Mouse (Mus musculus) urinary bladder, postnatal 14 days (tissue): Measurements from ENCODE around the gene Fam168a.
A peak's percentile ranks its signal among the peaks of the same experiment; 100 is the strongest.
"Not testable (repeated sequence)": the region's sequence is repeated elsewhere in the genome, so short reads cannot be mapped to it uniquely, and the experiment has no call there.

Source experiments
- DNase-seq: peaks from one replicate; pipeline ENCODE4 v3.0.0; 2021; ENCODE audit warnings: low spot score

The Fam168a gene

GRCm38 (mm10) chr7:100842175-100842574 is 135.7 kb downstream of the Fam168a start:
- no peak for DNase-seq

DNA sequence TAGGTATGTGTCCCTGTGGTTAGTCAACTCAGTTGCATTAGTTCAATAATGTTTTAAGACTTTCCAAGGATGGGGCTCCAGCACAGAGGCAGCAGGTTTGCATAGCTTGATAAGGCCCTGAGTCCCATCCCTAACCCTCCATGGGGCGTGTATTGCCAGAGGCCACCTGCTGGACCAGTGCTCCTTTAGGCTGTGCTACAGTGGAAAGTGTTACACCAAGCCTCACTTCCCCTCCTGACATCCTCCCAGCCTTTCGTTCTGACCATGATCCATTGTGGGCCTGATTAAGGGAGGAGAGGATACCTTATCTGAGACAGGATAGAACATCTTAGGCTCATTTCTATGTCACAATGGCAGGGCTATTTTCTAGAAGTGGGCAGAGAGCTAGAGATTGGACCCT is 137.4 kb downstream of the Fam168a start:
- no peak for DNase-seq

GRCm38 (mm10) chr7:100844385-100845025 is 138.1 kb downstream of the Fam168a start:
- no peak for DNase-seq

GRCm38 (mm10) chr7:100845026-100845400 is 138.6 kb downstream of the Fam168a start:
- DNase-seq, result no peak

GRCm38 (mm10) chr7:100845412-100845811 is 139.0 kb downstream of the Fam168a start:
- peak; percentile 50 for DNase-seq

GRCm38 (mm10) chr7:100846033-100846432 is 139.6 kb downstream of the Fam168a start:
- not testable (repeated sequence) for DNase-seq

DNA sequence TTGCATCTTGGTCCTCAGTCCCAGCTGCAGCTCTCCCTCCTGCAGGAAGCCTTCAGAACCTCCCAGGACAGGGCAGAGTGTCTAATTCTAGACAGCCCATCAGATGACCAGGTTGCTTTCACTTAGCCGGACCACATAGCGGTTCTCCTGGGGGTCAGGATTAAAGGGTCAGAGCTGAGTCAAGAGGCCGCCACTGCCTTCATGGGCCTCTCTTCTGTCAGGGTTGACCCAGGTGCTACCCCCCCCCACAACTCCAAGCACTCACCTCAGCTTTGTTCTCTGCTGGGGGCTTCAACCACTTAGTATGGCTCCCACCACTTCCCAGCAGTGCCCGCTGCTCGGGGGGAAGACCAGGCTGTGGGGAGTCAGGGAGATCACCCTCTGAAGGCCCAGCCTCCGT is 140.7 kb downstream of the Fam168a start:
- no peak for DNase-seq

DNA sequence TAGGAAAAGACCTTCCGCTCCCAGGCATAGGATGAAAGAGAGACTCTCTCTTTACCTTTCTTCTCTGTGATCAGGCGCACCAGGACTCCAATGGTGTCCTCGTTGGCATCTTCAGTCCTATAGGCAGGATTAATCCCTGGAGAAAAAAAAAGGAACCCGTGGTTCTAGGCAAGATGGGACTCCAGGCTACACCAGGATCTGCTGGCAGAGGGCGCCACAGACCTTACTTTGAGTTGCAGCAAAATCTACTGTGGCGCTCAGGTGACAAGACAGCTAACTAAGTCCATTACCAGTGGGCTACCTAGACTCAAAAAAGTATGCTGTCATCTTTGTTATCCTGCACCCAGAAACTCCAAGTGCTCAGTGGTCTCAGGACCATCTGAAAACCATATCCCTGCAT is 142.3 kb downstream of the Fam168a start:
- peak; percentile 73 for DNase-seq

- no peak for DNase-seq
Observed at GRCm38 (mm10) chr7:100849508-100849907, 143.1 kb downstream of the Fam168a start.

DNA sequence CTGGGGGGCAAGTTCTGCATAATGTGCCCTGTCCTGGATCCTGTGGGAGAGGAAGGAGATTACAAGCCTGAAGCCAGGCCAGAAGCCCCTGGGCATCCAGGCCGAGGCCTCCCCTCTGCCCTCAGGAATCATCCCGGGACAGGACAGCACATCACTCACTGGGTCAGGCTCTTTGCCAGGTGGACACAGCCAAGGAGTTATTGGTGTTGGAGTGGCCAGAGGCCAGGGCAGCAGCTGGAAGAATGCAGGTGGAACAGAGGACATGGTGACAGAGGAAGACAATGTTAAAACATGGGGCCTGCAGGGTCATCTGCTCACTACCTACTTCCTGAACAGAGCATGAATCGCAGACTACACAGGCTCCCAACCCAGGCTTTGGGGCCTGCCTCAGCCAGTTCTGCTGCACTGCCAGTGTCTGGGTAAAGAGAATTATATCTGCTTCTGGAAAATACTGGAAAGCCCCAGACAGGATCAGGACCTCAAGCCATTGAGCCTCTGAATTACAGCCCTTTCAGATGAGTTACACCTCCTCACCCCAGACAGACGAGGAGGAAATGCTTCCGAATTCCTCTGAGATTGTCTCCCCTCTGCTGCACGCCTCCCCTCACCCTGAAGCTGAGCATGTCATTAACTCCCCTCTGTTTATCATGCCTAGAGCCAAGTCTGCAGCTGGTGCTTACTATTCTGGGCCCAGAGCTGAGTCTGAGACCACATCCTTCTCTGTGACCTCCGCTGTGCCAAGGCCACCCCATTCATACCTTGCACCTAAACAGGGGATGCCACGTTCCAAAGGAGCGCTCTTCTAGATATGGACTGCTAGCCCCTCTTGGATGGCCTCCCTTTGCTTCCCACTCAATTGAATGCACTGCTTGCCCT is 145.3 kb downstream of the Fam168a start:
- no peak for DNase-seq

GRCm38 (mm10) chr7:100853396-100853795 is 147.0 kb downstream of the Fam168a start:
- no peak for DNase-seq

DNA sequence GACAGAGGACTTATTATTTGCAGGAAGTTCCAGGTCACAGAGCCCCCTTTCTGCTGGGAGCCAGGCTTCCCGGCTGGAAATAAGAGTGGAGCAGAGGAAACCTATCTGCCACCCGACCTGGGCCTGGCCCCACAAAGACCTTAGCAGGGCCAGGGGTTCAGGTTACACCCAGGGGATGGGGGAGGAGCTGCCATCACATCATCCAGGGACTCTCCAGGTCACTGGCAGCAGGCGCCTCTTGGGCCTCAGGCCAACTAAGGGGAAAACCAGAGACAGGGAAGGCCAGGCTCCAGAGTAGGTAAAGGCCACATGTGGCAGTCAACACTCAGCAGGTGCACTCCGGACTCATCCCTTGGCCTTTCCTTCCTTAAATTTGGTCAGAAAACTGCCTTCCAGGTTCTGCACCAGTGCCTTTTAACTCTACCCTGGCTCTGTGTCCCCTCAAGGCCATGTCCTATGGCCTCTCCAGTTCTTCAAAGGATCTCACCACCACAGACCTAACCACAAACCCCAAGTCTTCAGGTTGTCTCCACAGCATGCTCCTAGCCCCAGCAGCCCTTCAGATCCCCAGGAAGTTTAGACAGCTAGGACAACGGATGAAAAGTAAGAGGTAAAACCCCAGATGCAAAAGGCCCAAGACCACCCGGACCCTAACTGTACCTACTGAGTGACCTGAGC is 147.8 kb downstream of the Fam168a start:
- no peak for DNase-seq

DNA sequence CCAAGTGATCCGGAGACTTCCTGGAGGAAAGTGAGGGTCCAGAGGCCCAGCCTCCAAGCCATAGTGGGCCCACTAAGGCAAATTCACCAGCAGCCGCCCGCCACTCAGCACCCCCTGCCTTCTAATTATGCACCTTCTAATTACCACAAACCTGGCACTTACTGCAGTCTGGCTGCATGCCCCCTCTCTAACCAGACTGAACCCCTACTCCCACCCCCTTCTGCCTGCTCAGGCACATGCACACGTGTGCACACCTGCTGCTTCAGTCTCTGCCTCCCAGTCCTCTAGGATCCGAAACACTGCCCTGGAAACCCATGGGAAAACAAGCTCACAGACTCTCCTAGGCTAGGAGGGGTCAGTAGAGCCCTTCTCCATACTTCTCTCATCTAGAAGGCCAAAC is 148.4 kb downstream of the Fam168a start:
- DNase-seq, result no peak

GRCm38 (mm10) chr7:100855300-100855699 is 148.9 kb downstream of the Fam168a start:
- DNase-seq, result no peak

- no peak for DNase-seq
Observed at GRCm38 (mm10) chr7:100855795-100856573, 149.5 kb downstream of the Fam168a start.

GRCm38 (mm10) chr7:100860450-100860849 is 154.0 kb downstream of the Fam168a start:
- no peak for DNase-seq

DNA sequence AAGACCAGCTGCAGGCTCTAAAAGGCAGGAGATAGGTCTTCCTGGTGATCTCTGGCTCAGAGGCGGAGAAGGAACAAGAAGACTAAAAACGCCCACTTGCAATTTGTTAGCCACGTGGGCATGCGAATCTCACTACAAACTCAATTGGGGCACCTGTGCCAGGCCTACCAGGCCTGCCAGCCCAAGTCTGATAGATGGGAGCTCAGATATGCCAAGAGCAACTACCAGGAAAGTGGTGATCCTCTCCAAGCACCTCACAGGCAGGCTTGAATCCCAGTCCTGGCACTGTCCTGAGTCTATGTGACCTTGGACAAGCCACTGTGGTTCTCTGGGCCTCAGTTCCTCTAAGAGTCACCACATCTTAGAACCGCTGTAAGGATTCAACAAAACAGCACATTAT is 154.8 kb downstream of the Fam168a start:
- no peak for DNase-seq

DNA sequence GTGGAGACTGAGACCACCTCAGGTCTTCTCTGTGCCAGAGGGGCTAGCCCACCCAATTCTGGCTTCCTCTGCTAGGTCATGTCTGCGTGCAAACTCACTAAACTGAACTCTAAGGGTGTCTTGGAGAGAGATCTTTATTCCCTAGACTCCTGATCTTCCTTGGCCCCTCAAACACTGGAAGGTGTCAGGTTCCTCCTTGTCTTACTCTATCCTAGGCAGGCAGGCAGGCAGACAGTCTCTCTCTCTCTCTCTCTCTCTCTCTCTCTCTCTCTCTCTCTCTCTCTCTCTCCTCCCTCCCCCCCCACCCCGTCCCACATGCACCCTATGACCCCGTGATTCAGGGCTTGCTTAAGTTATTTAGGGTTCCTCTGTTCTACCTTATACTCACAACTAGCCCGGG is 155.9 kb downstream of the Fam168a start:
- DNase-seq, result no peak

GRCm38 (mm10) chr7:100862828-100863638 is 156.6 kb downstream of the Fam168a start, which contains the start of gene Relt:
Relt (minus strand) TSS chr7:100863446.
- peak; percentile 93 for DNase-seq

DNA sequence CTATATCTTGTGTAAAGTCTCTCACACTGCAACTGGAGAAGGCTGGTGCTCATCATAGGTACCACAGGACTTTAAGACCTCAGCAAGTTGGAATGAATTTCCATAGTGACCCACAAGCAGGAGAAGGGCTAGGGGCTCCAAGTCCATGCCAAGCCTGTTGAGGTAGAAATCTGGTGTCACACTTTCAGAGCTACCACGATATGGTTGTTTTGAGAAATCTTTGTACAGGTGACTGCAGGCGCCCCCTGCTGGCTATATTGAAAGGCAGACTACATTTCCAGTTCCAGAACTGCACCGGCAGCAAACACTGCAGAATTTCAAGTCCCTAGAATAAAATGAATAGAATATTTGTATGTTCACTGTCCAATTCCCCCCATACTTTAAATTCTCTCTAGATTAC is 160.2 kb downstream of the Fam168a start:
- peak; percentile 68 for DNase-seq

DNA sequence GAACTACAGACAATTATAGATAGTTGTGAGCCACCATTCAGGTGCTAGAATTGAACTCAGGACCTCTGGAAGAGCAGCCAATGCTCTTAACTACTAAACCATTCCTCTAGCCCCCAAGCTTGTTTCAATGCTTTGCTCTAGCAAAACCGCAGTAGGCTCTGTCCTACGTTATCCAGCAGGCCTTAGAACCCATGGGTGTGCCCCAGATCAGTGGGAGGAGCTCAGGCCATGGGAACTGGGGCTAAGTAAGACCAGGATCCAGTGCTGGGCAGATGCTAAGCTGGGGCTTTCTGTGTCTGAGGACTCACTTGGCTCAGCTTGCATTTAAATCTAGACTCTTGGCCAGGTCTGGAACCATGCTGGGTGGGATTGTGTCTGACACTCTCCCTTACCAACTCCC is 161.1 kb downstream of the Fam168a start:
- no peak for DNase-seq
